Mouse (Mus musculus): ENCODE data around the gene Htra1. TPM values are rescaled to one million over a fixed set of nuclear protein-coding genes. Genes with fewer than 3 reads are reported as not detected.

The Htra1 gene
- total RNA-seq, 4 experiments from 2014 or later: 184 to 219 (median 213) TPM

DNA sequence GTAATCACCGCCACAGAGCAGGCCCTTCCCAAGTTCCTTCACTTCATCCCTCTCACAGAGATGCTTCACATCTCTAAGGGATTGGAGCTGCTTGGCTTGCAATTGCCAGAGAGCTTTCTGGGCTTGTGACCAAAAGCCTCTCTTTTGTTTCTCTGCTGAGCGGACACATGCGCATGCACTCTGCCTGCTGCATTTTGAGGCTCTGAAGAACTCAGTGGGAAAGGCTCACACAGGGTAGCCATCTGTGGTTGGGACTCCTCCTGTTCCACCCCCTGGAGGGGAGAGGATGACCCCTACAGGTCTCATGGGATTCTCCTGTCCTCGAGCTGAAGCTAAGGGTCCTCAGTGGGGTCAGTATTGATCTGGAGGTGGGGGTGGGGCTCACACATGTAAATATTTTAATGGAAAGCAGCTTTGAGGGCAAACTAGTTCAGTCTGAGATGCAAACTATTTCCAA is 30.0 kb downstream of the Htra1 start:
- peak; percentile 57 to 63 for DNase-seq (ENCODE audit: low spot score in 2 of 2)

DNA sequence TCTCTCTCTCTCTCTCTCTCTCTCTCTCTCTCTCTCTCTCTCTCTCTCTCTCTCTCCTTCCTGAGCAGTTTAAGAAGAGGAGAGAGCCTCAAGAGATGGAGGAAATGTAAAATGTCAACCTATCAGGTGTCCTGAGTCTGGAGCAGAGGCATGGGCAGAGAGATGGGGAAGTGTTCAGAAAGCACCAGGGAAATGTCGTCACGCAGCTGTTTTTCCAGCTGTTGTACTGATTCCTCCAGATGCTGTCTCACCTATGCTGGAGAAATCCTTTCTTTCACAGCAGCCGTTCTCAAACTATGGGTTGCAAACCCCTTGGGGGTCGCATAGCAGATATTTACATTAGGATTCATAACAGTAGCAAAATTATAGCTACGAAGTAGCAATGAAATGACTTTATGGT is 30.5 kb downstream of the Htra1 start:
- no peak for DNase-seq (ENCODE audit: low spot score in 2 of 2)

DNA sequence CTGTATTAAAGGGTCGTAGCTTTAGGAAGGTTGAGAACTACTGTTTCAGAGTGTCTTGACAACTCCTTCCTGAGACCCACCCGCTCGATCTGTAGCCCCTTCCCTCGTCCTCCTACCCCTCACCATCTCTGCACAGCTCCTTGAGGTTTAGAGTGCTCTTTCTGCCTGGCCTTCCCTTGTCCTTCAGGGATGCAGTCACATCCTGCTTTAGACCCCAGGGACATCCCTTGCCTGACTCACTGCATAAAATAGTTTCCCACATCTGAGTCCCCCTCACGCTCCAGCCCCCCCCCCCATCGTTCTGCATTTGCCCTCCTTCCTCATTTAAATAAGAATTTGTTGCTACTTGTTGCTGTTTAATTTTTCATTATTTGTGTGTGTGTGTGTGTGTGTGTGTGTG is 31.0 kb downstream of the Htra1 start:
- DNase-seq (ENCODE audit: low spot score in 2 of 2): no peak

DNA sequence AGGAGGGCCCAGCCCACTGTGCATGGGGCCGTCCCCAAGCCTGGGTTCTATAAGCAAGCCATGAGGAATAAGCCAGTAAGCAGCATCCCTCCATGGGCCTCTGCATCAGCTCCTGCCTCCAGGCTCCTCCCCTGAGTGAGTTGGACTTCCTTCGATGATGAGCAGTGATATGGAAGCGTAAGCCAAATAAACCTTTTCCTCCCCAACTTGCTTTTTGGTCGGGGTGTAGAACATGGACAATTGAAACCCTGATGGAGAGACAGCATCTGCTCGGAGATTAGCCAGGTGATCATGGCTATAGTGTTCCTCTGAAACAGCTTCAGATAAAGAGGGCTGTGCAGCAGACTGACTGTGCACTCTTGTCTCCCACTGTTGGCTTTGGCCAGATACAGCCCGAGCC is 32.0 kb downstream of the Htra1 start:
- DNase-seq (ENCODE audit: low spot score in 2 of 2): no peak

DNA sequence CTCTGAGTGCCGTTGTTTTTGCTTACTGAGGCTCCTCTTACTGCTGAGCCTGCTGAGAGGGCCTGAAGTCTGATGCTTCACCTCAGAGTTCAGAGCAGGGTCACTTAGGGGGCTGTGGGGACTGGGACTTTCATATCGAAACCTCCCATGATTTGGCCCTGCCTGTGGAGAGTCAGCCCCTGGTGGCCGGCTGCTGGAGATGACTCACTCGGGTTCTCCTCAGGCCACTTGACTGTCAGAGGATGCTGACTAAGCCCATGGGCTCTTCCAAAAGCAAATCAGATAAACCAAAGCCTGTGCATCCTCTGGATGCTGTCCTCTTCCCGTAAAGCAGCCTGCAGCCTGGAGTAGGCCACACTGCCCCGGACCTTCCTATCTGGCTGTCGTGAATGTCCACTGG is 32.6 kb downstream of the Htra1 start:
- no peak for DNase-seq (ENCODE audit: low spot score in 2 of 2)

DNA sequence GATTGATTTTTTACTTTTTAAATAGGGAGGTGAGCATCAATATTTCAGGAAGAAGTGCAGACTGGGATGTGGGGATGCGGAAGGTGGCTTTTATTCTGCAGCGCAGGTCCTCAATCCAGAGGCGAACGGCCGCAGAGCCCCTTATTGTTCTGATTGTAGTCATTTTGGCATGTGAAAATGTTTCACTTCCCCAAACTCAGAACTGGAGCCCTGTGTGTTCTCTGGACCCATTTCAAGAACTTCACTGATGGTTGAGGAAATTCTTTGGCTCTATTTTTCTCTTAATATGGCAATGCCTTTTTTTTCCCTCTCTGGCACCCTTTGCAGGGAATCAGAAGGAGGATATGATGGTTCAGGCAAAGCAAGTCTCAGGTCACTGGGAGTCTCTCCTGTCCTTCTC is 33.2 kb downstream of the Htra1 start:
- no peak for DNase-seq (ENCODE audit: low spot score in 2 of 2)

DNA sequence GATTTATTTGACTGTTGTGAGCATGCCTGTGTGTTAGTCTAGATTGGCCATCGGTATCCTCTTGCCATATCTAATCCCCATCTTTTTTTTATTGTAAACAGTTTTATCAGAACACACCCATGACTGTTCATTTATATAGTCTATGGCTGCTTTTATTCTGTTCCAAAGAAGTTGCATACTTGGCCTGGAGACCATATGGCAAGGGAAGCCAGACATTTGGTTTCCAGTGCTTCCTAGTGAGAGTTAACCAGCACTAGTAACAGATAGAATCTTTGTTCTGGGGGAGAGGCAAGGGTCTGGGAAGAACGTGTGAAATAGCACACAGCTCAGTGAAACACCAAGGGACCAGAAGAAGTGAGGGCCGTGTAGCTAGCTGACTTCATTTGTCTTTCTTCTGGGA is 33.6 kb downstream of the Htra1 start:
- no peak for DNase-seq (ENCODE audit: low spot score in 2 of 2)

DNA sequence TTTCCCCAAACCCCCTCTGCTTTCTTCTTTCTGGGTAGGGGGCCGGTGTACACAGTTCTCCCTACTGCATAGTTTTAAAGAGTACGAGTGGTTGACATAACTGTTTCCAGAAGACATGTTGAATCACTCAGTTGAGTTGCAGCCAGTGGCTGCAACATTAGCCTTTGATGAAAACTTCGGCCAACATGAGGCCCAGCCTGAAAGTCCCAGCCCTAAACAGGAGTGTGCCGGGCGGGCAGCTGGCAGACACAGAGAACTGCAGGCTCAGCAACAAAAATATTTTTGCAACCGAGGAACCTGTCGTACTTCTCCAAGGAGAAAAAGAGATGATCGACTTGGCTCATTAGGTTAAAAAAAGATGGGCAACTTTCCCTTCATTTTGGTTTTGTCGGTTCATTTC is 36.9 kb downstream of the Htra1 start:
- no peak for DNase-seq (ENCODE audit: low spot score in 2 of 2)

DNA sequence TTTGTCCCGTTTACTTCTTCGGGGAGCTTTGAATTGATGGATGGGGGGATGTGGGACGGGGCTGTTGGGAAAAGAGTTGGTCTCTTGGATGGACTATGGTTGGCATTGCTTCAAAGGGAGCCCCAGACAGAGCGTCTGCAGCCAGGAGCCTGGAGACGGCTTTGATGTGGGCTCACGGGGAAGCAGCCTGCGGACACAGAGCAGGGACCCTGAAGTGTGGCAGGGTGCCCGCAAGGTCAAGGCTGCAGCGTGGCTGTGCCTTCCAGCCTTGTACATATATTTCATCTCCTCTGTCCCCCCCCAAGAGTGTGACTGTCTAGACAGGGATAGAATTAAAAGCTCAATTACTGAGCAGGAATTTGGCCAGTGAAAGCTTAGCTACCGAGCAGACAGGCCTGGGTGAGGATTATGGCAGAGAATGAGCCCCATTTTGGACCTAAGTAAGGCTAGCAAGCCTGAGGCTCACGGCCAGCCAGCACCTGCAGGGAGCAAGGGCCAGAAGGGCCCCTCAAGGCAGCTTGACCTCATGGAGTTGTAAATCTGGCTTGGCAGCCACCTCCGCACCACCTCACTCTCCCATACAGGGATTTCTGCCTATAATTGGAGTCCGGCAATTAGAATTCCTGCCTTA is 40.5 kb downstream of the Htra1 start:
- DNase-seq (ENCODE audit: low spot score in 2 of 2): no peak

DNA sequence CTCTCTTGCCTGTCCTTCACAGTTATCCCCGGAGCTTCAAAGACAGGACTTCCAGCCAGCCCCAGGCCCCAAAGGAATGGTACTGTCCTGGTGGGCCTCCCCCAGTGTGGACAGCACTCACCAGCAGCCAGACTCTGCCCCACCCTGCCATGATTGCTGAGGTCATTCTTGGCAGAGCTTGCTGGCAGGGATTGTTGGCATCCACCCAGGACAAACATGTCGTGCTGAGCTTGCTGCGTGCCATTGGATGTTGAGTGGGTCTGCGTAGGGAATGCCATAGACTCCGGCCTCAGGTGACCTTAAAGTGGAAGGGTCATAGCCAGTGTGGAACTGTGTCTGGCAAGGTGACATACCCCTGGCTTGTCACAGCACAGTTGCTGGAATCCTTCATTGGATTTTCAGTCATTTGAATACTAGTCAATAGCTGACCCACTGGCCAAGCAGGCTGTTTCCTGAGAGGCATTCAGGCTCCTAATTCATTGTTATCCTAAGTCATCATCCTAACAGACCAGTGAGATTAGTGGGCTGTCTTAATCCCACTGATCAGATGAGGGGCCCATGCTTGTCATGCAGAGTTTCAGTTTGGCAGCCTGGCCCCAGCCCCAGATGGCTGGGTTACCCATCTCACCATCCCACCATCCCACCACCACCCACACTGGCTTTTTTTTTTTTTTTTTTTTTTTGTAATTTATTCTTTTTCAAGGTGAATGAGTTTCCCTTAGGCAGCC is 42.0 kb downstream of the Htra1 start:
- peak; percentile 76 to 82 for DNase-seq (ENCODE audit: low spot score in 2 of 2)

DNA sequence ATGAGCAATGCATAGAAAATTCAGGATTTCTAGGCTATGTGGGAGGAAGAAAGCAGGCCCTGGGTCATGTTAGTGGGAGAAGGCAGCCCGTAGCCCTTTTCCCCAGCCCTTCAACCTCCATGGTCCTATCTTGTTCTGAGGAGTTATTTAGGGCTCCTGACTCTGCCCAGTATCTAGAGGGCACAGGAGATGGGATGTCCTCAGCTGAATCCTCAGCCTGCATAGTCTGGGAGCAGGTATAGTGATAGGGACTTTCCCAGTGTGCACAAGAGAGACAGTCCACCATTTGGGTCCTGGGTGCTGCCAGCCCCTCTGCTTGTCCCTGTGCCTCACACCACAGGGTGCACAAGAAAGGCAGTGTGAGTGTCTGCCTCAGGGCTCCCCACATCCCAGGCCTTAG is 42.6 kb downstream of the Htra1 start:
- no peak for DNase-seq (ENCODE audit: low spot score in 2 of 2)

DNA sequence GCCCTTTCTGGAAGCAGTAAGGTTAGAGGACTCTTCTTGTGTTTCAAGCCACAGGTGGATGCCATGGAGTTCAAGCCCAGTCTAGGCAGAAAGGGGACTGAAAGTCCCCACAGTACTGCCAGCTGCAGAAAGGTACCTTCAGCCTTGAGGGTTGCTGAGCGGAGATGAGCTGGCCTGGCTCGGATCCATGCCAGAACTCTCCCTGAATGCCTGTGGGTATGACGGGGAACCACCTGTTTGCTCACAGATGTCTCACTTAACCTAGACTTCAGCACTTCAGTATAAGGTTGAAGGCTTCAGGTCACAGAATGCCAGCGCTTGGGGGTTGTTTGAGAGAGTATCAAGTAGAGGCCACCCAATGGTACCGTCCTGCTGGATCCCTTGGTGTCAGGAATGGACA is 44.2 kb downstream of the Htra1 start:
- no peak for DNase-seq (ENCODE audit: low spot score in 2 of 2)

DNA sequence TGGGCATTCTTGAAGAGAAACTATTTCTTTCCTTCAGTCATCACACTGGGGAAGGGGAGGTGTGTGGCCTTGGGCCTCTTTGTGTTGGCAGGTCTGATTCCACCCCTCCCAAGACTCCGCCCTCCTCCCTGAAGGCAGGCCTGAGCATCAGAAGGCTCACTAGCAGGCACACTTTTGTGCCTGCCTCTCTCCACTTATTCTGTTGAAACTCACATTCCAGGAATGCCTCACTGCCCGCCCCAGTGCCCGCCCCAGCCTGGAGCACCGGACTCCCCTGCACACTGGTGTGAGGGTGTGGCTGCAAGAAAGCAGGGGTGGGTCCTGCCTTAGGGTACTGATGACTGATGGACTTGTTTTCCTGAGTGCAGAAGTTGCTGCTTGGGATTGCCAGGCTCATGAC is 46.5 kb downstream of the Htra1 start:
- no peak for DNase-seq (ENCODE audit: low spot score in 2 of 2)

DNA sequence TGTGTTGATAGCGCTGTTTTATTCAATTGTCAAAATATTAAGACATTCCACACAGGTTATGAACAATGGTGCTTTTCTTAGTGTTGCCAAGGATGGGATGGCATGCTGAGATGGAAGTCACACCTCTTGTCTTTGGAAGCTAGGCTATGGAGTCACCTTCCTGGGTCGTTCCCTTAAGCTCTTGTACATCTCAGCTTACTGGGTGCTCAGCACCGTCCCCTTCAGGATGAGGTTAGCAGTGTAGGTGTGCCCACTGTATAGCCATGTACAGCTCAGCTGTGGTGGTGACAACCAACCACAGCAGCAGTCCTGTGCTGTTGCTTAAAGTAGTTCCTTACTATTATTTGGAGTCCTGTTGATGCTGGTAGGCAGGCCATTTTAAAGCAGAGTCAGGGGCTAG is 47.0 kb downstream of the Htra1 start:
- no peak for DNase-seq (ENCODE audit: low spot score in 2 of 2)

DNA sequence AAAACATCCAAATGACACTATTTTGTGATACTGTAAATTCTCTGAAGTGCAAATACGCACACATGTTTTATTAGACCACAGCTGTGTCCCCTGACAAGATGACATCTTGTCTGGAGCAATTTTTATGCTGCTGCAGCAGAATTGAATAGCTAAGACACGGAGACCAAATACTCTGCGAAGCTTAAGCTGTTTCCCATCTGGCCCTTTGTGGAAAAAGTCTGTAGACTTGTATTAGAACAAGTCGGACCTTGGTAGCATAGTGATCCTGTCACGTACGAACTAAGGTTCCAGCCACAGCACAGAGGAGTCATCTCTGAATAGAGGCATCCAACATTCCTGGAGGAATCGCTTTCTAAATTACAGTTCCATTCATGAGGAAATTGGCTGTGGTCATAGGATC is 48.4 kb downstream of the Htra1 start:
- no peak for DNase-seq (ENCODE audit: low spot score in 2 of 2)

DNA sequence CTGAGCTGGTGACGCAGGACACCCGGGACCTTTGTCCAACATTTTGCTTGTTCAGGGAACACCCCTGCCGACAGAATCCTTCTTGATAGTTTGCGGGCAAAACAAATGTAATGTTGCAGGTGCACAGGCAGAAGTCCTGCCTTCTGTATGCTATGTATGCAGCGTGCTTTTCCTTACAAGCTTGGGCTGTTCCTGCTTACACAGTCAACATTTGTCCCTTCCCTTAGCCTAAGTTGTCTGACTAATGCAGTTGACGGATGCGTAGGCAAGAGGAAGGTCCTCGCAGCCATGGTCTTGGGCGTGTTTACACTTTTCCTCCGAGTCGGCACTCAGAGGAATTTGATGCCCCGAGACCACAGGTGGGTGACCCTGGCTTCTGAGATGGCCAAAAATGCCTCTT is 49.3 kb downstream of the Htra1 start:
- DNase-seq (ENCODE audit: low spot score in 2 of 2): no peak

DNA sequence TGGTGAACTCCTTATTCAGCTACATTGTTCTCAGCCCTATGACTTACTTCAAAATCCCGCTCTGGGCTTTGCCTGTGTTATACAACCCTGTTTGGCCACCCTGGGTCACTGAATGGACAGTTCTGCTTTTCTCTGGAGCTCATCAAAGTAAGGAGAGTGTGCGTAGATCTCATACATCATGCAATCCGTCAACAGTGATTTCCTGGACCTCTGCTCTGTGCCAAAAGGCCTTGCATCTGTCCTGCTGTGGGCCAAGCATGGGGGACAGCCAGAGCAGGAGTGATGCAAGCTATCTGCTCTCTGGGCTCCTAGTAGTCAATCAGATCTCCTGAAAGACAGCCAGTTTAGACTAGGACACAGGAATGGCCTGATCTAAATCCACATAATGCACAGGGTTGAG is 49.8 kb downstream of the Htra1 start:
- no peak for DNase-seq (ENCODE audit: low spot score in 2 of 2)

DNA sequence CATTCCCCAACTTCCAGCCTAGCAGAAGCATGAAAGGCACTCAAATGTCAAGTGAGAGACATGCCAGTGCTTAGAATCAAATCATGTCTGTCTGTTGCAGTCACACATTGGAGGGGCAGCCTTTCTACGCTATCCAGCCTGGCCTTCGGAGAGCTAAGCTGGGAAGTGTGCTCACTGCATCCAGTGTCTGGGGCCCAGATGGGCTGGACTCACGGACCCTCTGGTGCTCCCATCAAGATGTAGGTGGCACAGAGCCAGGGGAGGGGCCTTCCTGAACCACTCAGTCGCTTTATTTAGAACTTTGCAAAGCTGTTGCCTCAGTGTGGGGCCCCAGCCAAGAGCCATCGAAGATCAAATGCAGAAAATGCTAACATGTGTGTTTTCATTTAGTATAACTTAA is 52.2 kb downstream of the Htra1 start:
- no peak for DNase-seq (ENCODE audit: low spot score in 2 of 2)

DNA sequence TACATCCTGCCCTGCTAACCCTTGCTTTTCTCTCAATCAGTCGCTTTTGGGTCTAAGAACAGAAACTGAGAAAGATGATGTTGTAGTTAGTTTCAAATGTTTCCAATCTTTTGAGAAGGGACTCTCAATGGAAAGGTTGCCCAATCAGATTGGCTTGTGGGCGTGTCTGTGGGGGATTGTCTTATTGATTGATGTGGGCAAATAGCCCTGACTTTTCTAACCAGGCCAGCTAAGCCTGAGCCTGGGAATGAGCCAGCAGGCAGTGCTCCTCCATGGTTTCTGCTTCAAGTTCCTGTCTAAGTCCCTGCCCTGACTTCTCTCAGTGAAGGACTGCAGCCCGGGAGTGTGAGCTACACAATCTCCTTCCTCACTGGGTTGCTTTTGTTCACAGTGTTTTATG is 53.5 kb downstream of the Htra1 start:
- DNase-seq (ENCODE audit: low spot score in 2 of 2): no peak

DNA sequence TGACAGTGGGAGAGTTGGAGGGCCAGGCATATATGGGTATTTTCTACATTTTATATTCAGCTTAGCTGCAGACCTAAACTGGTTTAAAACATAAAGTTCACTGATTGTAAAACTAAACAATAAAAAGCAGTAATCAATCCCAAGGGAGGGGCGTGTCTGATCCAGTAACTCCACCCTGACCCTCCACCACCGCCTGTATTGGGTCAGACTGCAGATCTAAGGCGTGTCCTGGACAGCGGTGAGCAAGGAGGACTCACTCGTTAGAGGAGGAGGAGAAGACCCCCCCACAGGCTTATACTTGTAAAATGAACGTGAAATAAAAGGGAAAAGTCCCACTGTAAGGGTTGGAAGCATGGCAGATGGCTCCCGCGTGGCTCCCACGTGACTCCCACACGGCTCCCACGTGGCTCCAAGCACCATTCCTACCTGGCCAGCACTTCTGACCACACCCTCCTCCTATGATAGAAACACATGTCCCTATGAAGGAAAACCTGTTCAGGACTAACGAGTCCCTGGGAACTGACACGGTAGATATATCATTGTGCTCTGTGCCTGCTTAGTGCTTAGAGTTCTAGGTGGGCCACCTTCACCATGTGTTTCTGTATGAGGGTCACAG is 55.4 kb downstream of the Htra1 start:
- DNase-seq (ENCODE audit: low spot score in 2 of 2): no peak

DNA sequence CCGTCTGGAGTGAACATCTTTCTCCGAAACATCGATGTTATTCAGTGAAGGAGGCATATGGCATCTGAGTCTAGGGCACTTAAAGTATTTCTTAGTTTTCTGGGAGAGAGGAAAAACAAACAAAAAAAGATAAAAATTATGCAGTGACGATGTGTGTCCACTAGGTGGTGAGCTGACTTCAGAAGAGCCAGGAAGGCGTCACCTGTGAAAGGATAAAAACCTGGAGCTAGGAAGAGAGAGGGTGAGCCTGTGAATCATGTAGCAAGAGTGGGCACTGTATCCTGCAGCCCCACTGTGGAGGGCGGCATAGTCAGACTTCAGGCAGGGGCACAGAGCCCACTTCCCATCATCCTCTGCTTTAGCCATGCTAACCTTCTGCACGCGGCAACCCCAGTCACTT is 58.0 kb downstream of the Htra1 start:
- DNase-seq (ENCODE audit: low spot score in 2 of 2): no peak

DNA sequence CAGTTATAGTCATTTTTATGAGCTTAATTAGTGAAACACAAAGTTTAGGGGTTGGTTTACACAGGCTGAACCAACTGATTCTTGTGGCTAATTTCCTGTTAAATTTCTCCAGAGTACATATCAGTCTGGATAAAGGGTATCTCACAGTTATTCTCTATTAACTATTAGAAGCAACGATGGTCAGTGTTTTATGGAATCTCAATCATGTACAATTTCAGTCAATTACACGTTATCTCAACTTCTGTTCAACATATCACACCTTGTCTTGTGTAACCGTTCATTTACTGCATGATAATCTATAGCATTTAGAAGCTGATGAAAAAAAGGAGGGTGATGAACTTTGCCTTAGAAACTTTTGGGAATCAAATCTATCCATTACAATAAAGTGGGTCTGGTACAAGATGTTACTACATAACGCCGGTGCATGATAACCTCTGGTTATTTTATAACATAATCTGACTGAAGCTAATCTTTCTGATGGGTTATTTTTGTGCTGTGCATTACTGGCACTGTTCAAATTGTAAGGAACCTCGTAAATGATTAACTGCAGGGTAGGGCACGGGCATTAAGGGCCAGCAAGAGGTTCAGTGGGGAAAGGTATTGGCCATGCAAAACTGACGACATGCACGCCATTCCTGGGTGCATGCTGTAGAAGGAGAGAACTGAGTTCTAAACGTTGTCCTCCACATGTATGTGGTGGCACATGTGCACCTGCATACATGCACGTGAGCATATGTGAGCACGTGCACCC is 66.2 kb downstream of the Htra1 start:
- DNase-seq (ENCODE audit: low spot score in 2 of 2): no peak
